Mouse (Mus musculus): ENCODE measurements around the gene Ppp1r12a. TPM values are rescaled to one million over a fixed set of nuclear protein-coding genes. Genes with fewer than 3 reads are reported as not detected.
A peak's percentile ranks its signal among the peaks of the same experiment; 100 is the strongest.

The Ppp1r12a gene
- polyA plus RNA-seq, 1 experiment = 17.5 TPM

DNA sequence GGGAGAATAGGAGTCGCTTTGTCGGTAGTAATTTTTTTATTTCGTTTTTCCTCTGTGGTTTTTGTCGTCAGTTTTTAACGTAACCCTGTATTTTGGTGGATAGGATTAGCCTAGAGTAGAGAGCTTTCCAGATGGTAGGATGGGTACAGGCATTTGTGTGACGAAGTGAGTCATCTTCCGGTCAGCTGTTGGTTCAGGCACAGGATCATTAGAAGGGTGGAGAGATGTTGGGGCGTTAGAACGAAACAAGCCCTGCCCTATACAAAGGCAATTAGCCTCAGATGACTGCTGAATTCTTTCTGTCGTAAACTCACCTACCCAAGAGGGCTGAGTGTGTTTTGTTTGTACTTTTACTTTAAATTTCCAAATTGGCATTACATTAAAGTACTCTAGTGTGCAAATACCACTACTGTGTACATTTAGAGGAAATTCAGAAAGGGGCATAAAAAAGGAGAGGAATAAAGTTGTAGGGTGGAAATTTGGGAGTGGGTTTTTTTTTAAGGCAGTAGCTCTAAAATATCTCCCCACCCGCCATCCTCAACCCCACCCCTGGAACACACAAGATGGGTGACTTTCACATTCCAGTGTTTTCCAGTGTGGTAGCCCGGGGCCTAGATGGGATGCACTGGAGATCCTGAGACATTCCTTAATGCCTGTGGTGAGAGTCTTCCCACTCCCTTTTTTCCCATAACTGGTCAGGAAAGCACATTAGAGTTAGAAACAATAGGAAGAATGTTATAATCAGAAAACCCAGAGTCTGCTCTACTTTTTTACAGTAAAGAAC is 129.9 kb downstream of the Ppp1r12a start:
- Histone ChIP-seq H3K79me2 (ENCODE audit: control insufficient read depth, insufficient read depth) (no peaks in the 10 kb centered on the region), H3ac (ENCODE audit: control insufficient read depth, insufficient read length, low read depth) (no peak overlapping the region)
- TF ChIP-seq FOSL1 (IDR thresholded peaks at IDR 0.05; ENCODE audit: insufficient read depth, low read length, poor library complexity, severe bottlenecking) = peak; percentile 34
- TF ChIP-seq MYOD1 (IDR thresholded peaks at IDR 0.05; ENCODE audit: control insufficient read depth, insufficient read length, low read depth) = peak; percentile 83
- TF ChIP-seq USF1 (IDR thresholded peaks at IDR 0.05; ENCODE audit: low read depth) = peak; percentile 69
- TF ChIP-seq MAX (IDR thresholded peaks at IDR 0.05) = no peak
- no peak for TF ChIP-seq MYOG (IDR thresholded peaks at IDR 0.05; ENCODE audit: control insufficient read depth, extremely low read depth, insufficient read length)

GRCm38 (mm10) chr10:108292651-108293050 is 130.7 kb downstream of the Ppp1r12a start:
- Histone ChIP-seq H3K36me3 (ENCODE audit: control insufficient read depth, insufficient read depth) (no peaks in the 10 kb centered on the region), H3K4me3 (ENCODE audit: insufficient read depth, poor library complexity, severe bottlenecking) (no peak overlapping the region), H3K79me2 (ENCODE audit: control insufficient read depth, insufficient read depth) (no peaks in the 10 kb centered on the region), H3ac (ENCODE audit: control insufficient read depth, insufficient read length, low read depth) (no peak overlapping the region), H3K27me3 (ENCODE audit: control insufficient read depth, insufficient read depth, insufficient read length) (no peaks in the 10 kb centered on the region), H3K79me3 (ENCODE audit: low read depth) (no peaks in the 10 kb centered on the region)
- TF ChIP-seq MAX (IDR thresholded peaks at IDR 0.05) (no peak), CEBPB (IDR thresholded peaks at IDR 0.05; ENCODE audit: low read depth) (no peak), FOSL1 (IDR thresholded peaks at IDR 0.05; ENCODE audit: insufficient read depth, low read length, poor library complexity, severe bottlenecking) (no peak), MYOD1 (IDR thresholded peaks at IDR 0.05; ENCODE audit: control insufficient read depth, insufficient read length, low read depth) (no peak), MYOG (IDR thresholded peaks at IDR 0.05; ENCODE audit: control insufficient read depth, extremely low read depth, insufficient read length) (no peak), USF1 (IDR thresholded peaks at IDR 0.05; ENCODE audit: low read depth) (no peak), CTCF (IDR thresholded peaks at IDR 0.05; ENCODE audit: control insufficient read depth, insufficient read depth, insufficient read length) (no peak)

More for the DNA sequence above, 129.9 kb downstream of the Ppp1r12a start:
- Histone ChIP-seq H3K36me3 (ENCODE audit: control insufficient read depth, insufficient read depth) (no peaks in the 10 kb centered on the region), H3K4me3 (ENCODE audit: insufficient read depth, poor library complexity, severe bottlenecking) (no peak overlapping the region), H3K79me3 (ENCODE audit: low read depth) (no peaks in the 10 kb centered on the region), H3K27me3 (ENCODE audit: control insufficient read depth, insufficient read depth, insufficient read length) (no peaks in the 10 kb centered on the region)

- Histone ChIP-seq H3ac (ENCODE audit: control insufficient read depth, insufficient read length, low read depth) (no peak overlapping the region), H3K36me3 (ENCODE audit: control insufficient read depth, insufficient read depth) (no peaks in the 10 kb centered on the region), H3K27me3 (ENCODE audit: control insufficient read depth, insufficient read depth, insufficient read length) (no peaks in the 10 kb centered on the region), H3K4me3 (ENCODE audit: insufficient read depth, poor library complexity, severe bottlenecking) (no peak overlapping the region), H3K79me3 (ENCODE audit: low read depth) (no peaks in the 10 kb centered on the region), H3K79me2 (ENCODE audit: control insufficient read depth, insufficient read depth) (no peaks in the 10 kb centered on the region)
- no peak for TF ChIP-seq FOSL1 (IDR thresholded peaks at IDR 0.05; ENCODE audit: insufficient read depth, low read length, poor library complexity, severe bottlenecking)
- no peak for TF ChIP-seq MAX (IDR thresholded peaks at IDR 0.05)
- TF ChIP-seq MYOD1 (IDR thresholded peaks at IDR 0.05; ENCODE audit: control insufficient read depth, insufficient read length, low read depth) = no peak
- no peak for TF ChIP-seq USF1 (IDR thresholded peaks at IDR 0.05; ENCODE audit: low read depth)
- TF ChIP-seq CEBPB (IDR thresholded peaks at IDR 0.05; ENCODE audit: low read depth) = no peak
- TF ChIP-seq CTCF (IDR thresholded peaks at IDR 0.05; ENCODE audit: control insufficient read depth, insufficient read depth, insufficient read length) = no peak
- no peak for TF ChIP-seq MYOG (IDR thresholded peaks at IDR 0.05; ENCODE audit: control insufficient read depth, extremely low read depth, insufficient read length)
Observed at GRCm38 (mm10) chr10:108293620-108294195, 131.7 kb downstream of the Ppp1r12a start.

GRCm38 (mm10) chr10:108294766-108295165 is 132.8 kb downstream of the Ppp1r12a start:
- H3ac ChIP-seq (ENCODE audit: control insufficient read depth, insufficient read length, low read depth) = no peak overlapping the region
- no peaks in the 10 kb centered on the region for H3K36me3 ChIP-seq (ENCODE audit: control insufficient read depth, insufficient read depth)
- H3K4me3 ChIP-seq (ENCODE audit: insufficient read depth, poor library complexity, severe bottlenecking) = no peak overlapping the region
- H3K27me3 ChIP-seq (ENCODE audit: control insufficient read depth, insufficient read depth, insufficient read length) = no peaks in the 10 kb centered on the region
- TF ChIP-seq MYOD1 (IDR thresholded peaks at IDR 0.05; ENCODE audit: control insufficient read depth, insufficient read length, low read depth) (no peak), MAX (IDR thresholded peaks at IDR 0.05) (no peak), CTCF (IDR thresholded peaks at IDR 0.05; ENCODE audit: control insufficient read depth, insufficient read depth, insufficient read length) (no peak), CEBPB (IDR thresholded peaks at IDR 0.05; ENCODE audit: low read depth) (no peak)
- H3K79me2 ChIP-seq (ENCODE audit: control insufficient read depth, insufficient read depth) = no peaks in the 10 kb centered on the region
- H3K79me3 ChIP-seq (ENCODE audit: low read depth) = no peaks in the 10 kb centered on the region

DNA sequence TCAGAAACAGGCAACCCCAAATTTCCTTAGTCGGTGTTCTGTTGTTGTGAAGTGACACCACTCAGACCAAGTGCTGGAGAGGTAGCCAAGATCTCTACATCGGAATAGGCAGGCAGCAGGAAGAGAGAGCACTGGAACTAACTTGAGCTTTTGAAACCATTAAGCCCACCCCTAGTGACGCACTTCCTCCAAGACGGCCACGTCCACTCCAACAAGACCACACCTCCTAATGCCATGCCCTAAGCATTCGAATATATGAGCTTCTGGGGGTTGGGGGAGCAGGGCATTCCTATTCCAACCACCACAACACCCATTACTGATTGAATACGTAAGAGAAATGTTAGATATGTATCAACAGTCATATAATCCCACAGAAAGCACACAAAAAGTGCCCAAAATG is 134.5 kb downstream of the Ppp1r12a start:
- Histone ChIP-seq H3ac (ENCODE audit: control insufficient read depth, insufficient read length, low read depth) (no peak overlapping the region), H3K27me3 (ENCODE audit: control insufficient read depth, insufficient read depth, insufficient read length) (no peaks in the 10 kb centered on the region), H3K4me3 (ENCODE audit: insufficient read depth, poor library complexity, severe bottlenecking) (no peak overlapping the region), H3K36me3 (ENCODE audit: control insufficient read depth, insufficient read depth) (no peaks in the 10 kb centered on the region), H3K79me2 (ENCODE audit: control insufficient read depth, insufficient read depth) (no peaks in the 10 kb centered on the region), H3K79me3 (ENCODE audit: low read depth) (no peaks in the 10 kb centered on the region)
- TF ChIP-seq USF1 (IDR thresholded peaks at IDR 0.05; ENCODE audit: low read depth) (no peak), MYOG (IDR thresholded peaks at IDR 0.05; ENCODE audit: control insufficient read depth, extremely low read depth, insufficient read length) (no peak), FOSL1 (IDR thresholded peaks at IDR 0.05; ENCODE audit: insufficient read depth, low read length, poor library complexity, severe bottlenecking) (no peak), CTCF (IDR thresholded peaks at IDR 0.05; ENCODE audit: control insufficient read depth, insufficient read depth, insufficient read length) (no peak), MAX (IDR thresholded peaks at IDR 0.05) (no peak), CEBPB (IDR thresholded peaks at IDR 0.05; ENCODE audit: low read depth) (no peak), MYOD1 (IDR thresholded peaks at IDR 0.05; ENCODE audit: control insufficient read depth, insufficient read length, low read depth) (no peak)
